Mouse (Mus musculus): ENCODE data around the gene Ddx39.

DNA sequence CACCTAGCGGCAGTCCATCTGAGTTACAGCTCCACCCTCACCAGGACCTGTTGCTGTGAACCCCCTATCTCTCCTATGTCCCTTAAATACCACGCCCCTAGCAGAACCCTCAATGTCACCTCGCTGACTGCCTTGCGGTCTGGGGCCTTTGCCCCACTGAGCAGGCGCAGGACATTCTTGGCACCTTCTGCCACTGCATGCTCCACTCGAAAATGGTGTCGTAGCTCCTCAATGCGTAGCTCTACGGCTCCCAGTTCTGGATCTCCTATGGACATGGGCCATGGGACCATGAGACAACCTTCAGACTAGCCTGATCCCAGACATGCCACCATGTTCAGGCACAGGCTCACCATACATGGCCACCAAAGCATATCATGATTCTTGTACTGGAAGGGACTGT lies 30.5 kb upstream of the Ddx39 start:
- TF ChIP-seq MAX (IDR thresholded peaks at IDR 0.05; ENCODE audit: low read length) (no peak), CTCF (IDR thresholded peaks at IDR 0.05 in 2 of 3, conservative IDR thresholded peaks at IDR 0.05 in 1 of 3; ENCODE audit: control insufficient read depth in 1 of 3, insufficient read depth in 1 of 3, low read depth in 2 of 3, low read length in 3 of 3, poor library complexity in 1 of 3, severe bottlenecking in 1 of 3) (no peak), EP300 (IDR thresholded peaks at IDR 0.05; ENCODE audit: low read depth in 1 of 2, low read length in 2 of 2) (no peak), POLR2A (IDR thresholded peaks at IDR 0.05; ENCODE audit: control insufficient read depth in 1 of 2, insufficient read depth in 1 of 2, low read depth in 1 of 2, low read length in 2 of 2, poor library complexity in 1 of 2) (no peak), HCFC1 (IDR thresholded peaks at IDR 0.05; ENCODE audit: low read depth, low read length) (no peak), POLR2AphosphoS5 (IDR thresholded peaks at IDR 0.05; ENCODE audit: borderline replicate concordance, low read depth, low read length) (no peak)
